Mouse (Mus musculus) limb, embryonic 15.5 days (tissue): ENCODE measurements around the gene Sbk1. TPM values are rescaled to one million over a fixed set of nuclear protein-coding genes. Genes with fewer than 3 reads are reported as not detected.

Experiments
- ATAC-seq: fragments of 200-750 bp; cut with Nextera tagmentation; 2 replicates; pipeline ENCODE4 v1.8.0; 2017; ENCODE audit warnings: low read depth, moderate TSS enrichment; ENCODE audit not compliant: insufficient number of reproducible peaks, low FRiP score, low TSS enrichment
- H3K27ac ChIP-seq: fragments of 300-500 bp; sonication (generic); 2 replicates; pipeline ENCODE4 v1.5.1; 2015; ENCODE audit warnings: moderate library complexity, mild to moderate bottlenecking, inconsistent platforms
- H3K27me3 ChIP-seq: fragments of 300-500 bp; sonication (generic); 2 replicates; pipeline ENCODE4 v1.6.1; 2015; ENCODE audit warnings: inconsistent platforms
- H3K36me3 ChIP-seq: fragments of 300-500 bp; sonication (generic); 2 replicates; pipeline ENCODE4 v1.6.1; 2015; ENCODE audit warnings: inconsistent platforms
- H3K4me1 ChIP-seq: fragments of 300-500 bp; sonication (generic); 2 replicates; pipeline ENCODE4 v1.6.1; 2015; ENCODE audit warnings: inconsistent platforms
- H3K4me2 ChIP-seq: fragments of 300-500 bp; sonication (generic); 2 replicates; pipeline ENCODE4 v1.6.1; 2015; ENCODE audit warnings: mild to moderate bottlenecking, inconsistent platforms
- H3K4me3 ChIP-seq: fragments of 300-500 bp; sonication (generic); 2 replicates; pipeline ENCODE4 v1.5.1; 2015; ENCODE audit warnings: mild to moderate bottlenecking, inconsistent platforms
- H3K9ac ChIP-seq: fragments of 300-500 bp; sonication (generic); 2 replicates; pipeline ENCODE4 v1.6.1; 2015; ENCODE audit warnings: inconsistent platforms
- H3K9me3 ChIP-seq: fragments of 300-500 bp; sonication (generic); 2 replicates; pipeline ENCODE4 v1.6.1; 2016; ENCODE audit warnings: inconsistent platforms
- WGBS: fragments of 180-500 bp; shearing (Covaris S2); methylation state at CpG from one replicate; pipeline ENCODE4 v1.1.7; 2015; 5-methylcytosine and 5-hydroxymethylcytosine counted together
- polyA plus RNA-seq: library from polyadenylated mRNA; unstranded; fragments of >200 nt; fragmentation: Nextera tagmentation; extraction: Ambion mirVana; gene quantifications from 2 replicates; pipeline ENCODE4 v1.2.1, GENCODE M21; 2015

Sbk1 gene
- polyA plus RNA-seq: 23.0 and 29.0 TPM in 2 replicates

DNA sequence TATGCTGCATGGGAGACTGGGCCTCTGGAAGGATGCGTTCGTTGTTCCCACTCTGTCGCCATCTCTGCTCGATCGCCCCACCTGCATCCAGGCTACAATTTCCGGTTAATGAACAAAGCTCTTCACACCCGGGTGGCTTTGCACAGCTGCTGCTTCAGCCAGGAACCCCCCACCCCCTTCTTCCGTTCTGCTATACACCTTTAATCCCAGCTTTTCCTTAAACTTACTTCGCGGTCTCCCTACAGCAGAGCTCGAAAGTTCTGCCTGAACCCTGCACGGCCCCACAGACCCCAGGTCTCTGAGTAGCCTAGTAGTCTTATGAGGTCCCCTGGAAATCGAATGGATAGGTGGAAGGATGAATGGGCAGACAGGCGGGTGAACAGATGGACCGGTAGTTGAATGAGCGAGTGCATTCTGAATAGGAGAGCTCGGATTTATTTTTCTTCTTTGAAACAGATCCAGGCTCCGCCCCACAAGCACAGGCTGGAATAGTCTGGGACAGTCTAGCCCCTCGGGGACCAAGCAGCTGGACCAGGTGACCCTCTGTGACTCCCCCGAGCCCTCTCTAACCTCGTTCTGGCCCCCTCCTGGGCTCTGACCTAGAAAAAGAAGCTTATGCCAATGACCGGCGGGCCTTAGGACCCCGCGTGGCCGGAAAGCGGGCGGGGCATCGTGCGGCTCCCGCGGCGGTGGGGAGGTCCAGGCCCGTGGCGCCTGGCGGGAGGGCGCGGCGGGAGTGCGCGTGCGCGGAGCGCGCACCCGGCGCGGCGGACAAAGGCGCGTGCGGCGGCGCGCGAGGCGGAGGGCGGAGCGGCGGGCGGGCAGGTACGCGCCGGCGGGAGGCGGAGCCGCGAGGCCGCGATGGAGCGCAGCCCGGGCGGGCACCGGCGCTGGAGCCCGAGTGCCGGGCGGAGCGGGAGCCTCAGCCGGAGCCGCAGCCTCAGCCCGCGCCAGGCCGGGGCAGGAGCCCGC is at the start of gene Sbk1:
Gene Sbk1, plus strand, starts transcription at position 908 of the 972 bp plus-strand sequence.
- peak within 1 kb of the TSS; percentile 92 for H3K4me2 ChIP-seq
- under 1% methylated on average over 73 of the region's 85 CpGs for WGBS
- peak within 1 kb of the TSS; percentile 88 for H3K4me3 ChIP-seq
- peaks cover 14% of the 10 kb centered on the region for H3K36me3 ChIP-seq
- no peaks in the 10 kb centered on the region for H3K9me3 ChIP-seq
- ATAC-seq: peak; percentile 93
- H3K27me3 ChIP-seq: no peaks in the 10 kb centered on the region
- H3K9ac ChIP-seq: peak within 1 kb of the TSS; percentile 87
- H3K27ac ChIP-seq: peak within 1 kb of the TSS; percentile 93
- peaks cover 40% of the 10 kb centered on the region for H3K4me1 ChIP-seq

- no peaks in the 10 kb centered on the region for H3K9me3 ChIP-seq
- H3K36me3 ChIP-seq: no peaks in the 10 kb centered on the region
- H3K27me3 ChIP-seq: no peaks in the 10 kb centered on the region
- no peak overlapping the region for H3K9ac ChIP-seq
- H3K27ac ChIP-seq: no peak overlapping the region
- no peaks in the 10 kb centered on the region for H3K4me1 ChIP-seq
- 52% methylated on average over 3 of the region's 3 CpGs for WGBS
- no peak overlapping the region for H3K4me3 ChIP-seq
- H3K4me2 ChIP-seq: no peak overlapping the region
- ATAC-seq: no peak
Observed at GRCm38 (mm10) chr7:126222753-126223152, 49.7 kb upstream of the Sbk1 start.

- Histone ChIP-seq H3K4me2 (no peak overlapping the region), H3K4me1 (no peaks in the 10 kb centered on the region), H3K36me3 (no peaks in the 10 kb centered on the region), H3K9ac (no peak overlapping the region), H3K27ac (no peak overlapping the region), H3K4me3 (no peak overlapping the region), H3K27me3 (no peaks in the 10 kb centered on the region), H3K9me3 (no peaks in the 10 kb centered on the region)
- WGBS: 25% methylated on average over 5 of the region's 5 CpGs
- no peak for ATAC-seq
Observed at GRCm38 (mm10) chr7:126226136-126226535, 46.3 kb upstream of the Sbk1 start.

GRCm38 (mm10) chr7:126230357-126231148 is 41.9 kb upstream of the Sbk1 start:
- H3K4me1 ChIP-seq: no peaks in the 10 kb centered on the region
- H3K4me3 ChIP-seq: no peak overlapping the region
- H3K4me2 ChIP-seq: no peak overlapping the region
- H3K27ac ChIP-seq: no peak overlapping the region
- no peaks in the 10 kb centered on the region for H3K27me3 ChIP-seq
- no peak for ATAC-seq
- no peaks in the 10 kb centered on the region for H3K9me3 ChIP-seq
- no peaks in the 10 kb centered on the region for H3K36me3 ChIP-seq
- 57% methylated on average over 8 of the region's 8 CpGs for WGBS
- H3K9ac ChIP-seq: no peak overlapping the region

GRCm38 (mm10) chr7:126232345-126233071 is 39.9 kb upstream of the Sbk1 start:
- H3K27me3 ChIP-seq: no peaks in the 10 kb centered on the region
- no peak overlapping the region for H3K27ac ChIP-seq
- H3K9ac ChIP-seq: no peak overlapping the region
- H3K9me3 ChIP-seq: no peaks in the 10 kb centered on the region
- no peak for ATAC-seq
- no peak overlapping the region for H3K4me3 ChIP-seq
- H3K36me3 ChIP-seq: no peaks in the 10 kb centered on the region
- 62% methylated on average over 8 of the region's 8 CpGs for WGBS
- H3K4me1 ChIP-seq: no peaks in the 10 kb centered on the region
- H3K4me2 ChIP-seq: no peak overlapping the region

GRCm38 (mm10) chr7:126234611-126235010 is 37.8 kb upstream of the Sbk1 start:
- no peaks in the 10 kb centered on the region for H3K4me1 ChIP-seq
- 79% methylated on average over 3 of the region's 3 CpGs for WGBS
- no peak overlapping the region for H3K9ac ChIP-seq
- H3K9me3 ChIP-seq: no peaks in the 10 kb centered on the region
- H3K27me3 ChIP-seq: no peaks in the 10 kb centered on the region
- H3K4me3 ChIP-seq: no peak overlapping the region
- H3K4me2 ChIP-seq: no peak overlapping the region
- ATAC-seq: no peak
- no peaks in the 10 kb centered on the region for H3K36me3 ChIP-seq
- H3K27ac ChIP-seq: no peak overlapping the region

DNA sequence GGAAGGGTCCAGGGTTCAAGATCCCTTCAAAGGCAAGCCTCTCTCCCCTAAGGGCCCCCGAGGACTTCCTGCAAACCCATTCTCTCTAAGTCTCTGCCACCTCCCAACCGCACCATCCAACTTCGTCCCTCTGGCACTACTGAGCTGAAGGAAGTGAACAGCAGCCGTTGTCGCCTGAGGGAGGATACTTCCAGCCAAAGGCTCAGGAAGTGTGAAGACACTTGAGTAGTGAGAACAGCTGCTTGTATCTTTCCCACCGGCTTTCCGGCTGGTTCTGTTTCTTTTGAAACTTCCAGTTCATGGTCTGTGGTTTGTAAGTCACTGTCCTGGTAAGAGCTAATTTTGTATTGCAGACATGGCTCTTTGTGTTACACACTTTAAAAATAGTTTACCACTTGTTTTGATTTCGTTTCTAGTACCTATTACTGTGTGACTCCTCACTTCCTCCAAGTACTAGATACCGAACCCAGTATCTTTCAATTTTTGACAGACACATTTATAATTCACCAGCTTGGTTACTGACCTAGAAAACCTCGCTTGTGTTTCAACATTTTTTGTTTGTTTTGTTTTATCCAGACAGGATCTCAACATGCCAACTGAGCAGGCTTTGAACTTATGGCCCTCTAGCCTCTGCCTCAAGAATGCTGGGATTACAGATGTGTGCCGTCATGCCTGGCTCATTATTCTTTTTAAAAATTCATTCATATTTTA is 36.2 kb upstream of the Sbk1 start:
- H3K4me1 ChIP-seq: no peaks in the 10 kb centered on the region
- WGBS: 59% methylated on average over 11 of the region's 11 CpGs
- ATAC-seq: no peak
- no peaks in the 10 kb centered on the region for H3K36me3 ChIP-seq
- H3K9me3 ChIP-seq: no peaks in the 10 kb centered on the region
- H3K27me3 ChIP-seq: no peaks in the 10 kb centered on the region
- H3K27ac ChIP-seq: no peak overlapping the region
- H3K9ac ChIP-seq: no peak overlapping the region
- H3K4me3 ChIP-seq: no peak overlapping the region
- H3K4me2 ChIP-seq: no peak overlapping the region

DNA sequence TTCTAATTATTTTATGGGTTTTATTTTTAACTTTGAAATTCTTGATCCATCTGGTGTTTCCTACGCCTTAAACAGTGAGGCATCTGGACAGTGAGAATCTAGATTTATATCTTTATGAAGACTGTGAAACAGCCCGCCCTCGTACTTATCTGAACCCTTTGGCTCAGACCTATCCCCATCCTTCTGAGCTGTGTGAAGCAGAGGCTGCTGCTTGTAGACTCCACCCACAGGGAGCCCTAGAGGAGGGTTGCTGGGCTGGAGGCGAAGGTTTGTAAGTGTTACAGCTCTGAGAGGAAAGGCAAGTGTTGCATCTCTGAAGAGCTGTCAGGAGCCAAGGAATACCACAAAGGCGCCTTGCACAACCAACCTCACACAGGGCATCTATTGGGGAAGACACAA is 35.6 kb upstream of the Sbk1 start:
- Histone ChIP-seq H3K4me1 (no peaks in the 10 kb centered on the region), H3K4me3 (no peak overlapping the region), H3K9me3 (no peaks in the 10 kb centered on the region), H3K36me3 (no peaks in the 10 kb centered on the region), H3K27me3 (no peaks in the 10 kb centered on the region), H3K27ac (no peak overlapping the region), H3K4me2 (no peak overlapping the region), H3K9ac (no peak overlapping the region)
- ATAC-seq: no peak
- WGBS: 64% methylated on average over 5 of the region's 5 CpGs

DNA sequence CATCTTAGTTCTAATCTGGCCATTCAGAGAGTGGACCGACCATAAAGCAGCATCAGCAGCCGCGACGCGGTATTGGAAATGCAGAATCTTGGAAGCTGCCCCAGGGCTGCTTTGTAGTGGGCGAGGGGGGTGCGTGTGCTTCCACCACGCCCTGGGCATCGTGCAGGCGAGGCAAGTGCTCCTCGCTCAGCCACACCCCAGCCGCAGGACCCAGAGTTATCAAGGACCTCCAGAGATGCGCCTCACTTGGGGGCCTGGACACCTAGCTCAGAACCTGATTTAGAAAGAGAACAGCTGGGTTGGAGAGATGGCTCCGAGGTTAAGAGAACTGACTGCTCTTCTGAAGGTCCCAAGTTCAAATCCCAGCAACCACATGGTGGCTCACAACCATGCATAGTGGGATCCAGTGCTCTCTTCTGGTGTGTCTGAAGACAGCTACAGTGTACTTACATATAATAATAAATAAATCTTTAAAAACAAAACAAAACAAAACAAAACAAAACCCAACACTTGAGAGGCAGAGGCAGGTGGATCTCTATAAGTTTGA is 31.5 kb upstream of the Sbk1 start:
- H3K4me3 ChIP-seq: no peak overlapping the region
- no peak overlapping the region for H3K27ac ChIP-seq
- no peaks in the 10 kb centered on the region for H3K36me3 ChIP-seq
- no peaks in the 10 kb centered on the region for H3K4me1 ChIP-seq
- 79% methylated on average over 14 of the region's 14 CpGs for WGBS
- no peak overlapping the region for H3K4me2 ChIP-seq
- no peaks in the 10 kb centered on the region for H3K9me3 ChIP-seq
- 0 out of 2 replicates have a peak, but pooled peaks cover 5% of the 10 kb centered on the region for H3K27me3 ChIP-seq
- H3K9ac ChIP-seq: no peak overlapping the region
- ATAC-seq: no peak

DNA sequence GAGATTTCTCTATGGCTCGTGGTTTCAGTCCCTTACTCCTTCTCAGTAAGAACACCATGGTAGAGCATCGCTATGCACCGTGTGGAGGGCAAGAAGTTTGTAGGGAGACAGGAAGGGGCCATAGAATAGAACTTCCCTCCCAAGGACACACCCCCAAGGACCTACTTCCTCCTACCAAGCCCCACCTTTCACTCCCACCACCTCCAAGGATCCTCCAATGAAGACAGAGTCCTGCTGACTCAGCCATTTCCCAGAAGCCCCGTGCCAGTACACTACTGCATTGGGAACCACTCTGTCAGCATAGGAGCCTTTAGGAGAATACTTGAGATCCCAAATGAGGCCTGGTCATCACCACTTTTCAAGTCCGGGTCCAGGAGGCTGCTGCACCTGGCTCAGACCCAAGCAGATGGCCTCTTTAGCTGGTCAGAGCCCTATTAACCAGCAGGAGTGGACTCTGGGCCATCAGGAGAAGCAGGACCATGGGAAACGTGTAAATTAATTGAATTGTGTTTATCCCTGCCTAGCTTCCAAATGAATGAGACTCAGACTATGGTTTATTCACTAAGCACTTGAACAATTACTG is 28.2 kb upstream of the Sbk1 start:
- Histone ChIP-seq H3K9me3 (no peaks in the 10 kb centered on the region), H3K36me3 (no peaks in the 10 kb centered on the region), H3K9ac (no peak overlapping the region), H3K27ac (no peak overlapping the region), H3K4me3 (no peak overlapping the region), H3K27me3 (peaks cover 13% of the 10 kb centered on the region; the same call in 1 of the 2 replicates), H3K4me2 (no peak overlapping the region), H3K4me1 (peaks cover 10% of the 10 kb centered on the region)
- 71% methylated on average over 6 of the region's 6 CpGs for WGBS
- no peak for ATAC-seq
